Mouse (Mus musculus) granulocyte monocyte progenitor cell, adult 5-6 weeks (primary cell): ENCODE data around the gene Usp9x. TPM values are rescaled to one million over a fixed set of nuclear protein-coding genes. Genes with fewer than 3 reads are reported as not detected.

Experiments used
- ATAC-seq: replicated peaks from 2 replicates; pipeline ENCODE4 v1.8.0; 2016; ENCODE audit warnings: mild to moderate bottlenecking, moderate TSS enrichment, inconsistent platforms; ENCODE audit not compliant: poor library complexity, severe bottlenecking
- total RNA-seq, 2 experiments: library from RNA; stranded (forward) in 1 of 2; stranded (reverse) in 1 of 2; fragments of 200-712, 200-1000 nt in 1 of 2; fragments of >200 nt in 1 of 2; fragmentation: Nextera tagmentation in 1 of 2; gene quantifications; 2 replicates each; pipeline ENCODE4 v1.2.3; 2014 to 2017

Usp9x gene
- total RNA-seq, 2 experiments from 2014 or later: 97.7 to 136 TPM

DNA sequence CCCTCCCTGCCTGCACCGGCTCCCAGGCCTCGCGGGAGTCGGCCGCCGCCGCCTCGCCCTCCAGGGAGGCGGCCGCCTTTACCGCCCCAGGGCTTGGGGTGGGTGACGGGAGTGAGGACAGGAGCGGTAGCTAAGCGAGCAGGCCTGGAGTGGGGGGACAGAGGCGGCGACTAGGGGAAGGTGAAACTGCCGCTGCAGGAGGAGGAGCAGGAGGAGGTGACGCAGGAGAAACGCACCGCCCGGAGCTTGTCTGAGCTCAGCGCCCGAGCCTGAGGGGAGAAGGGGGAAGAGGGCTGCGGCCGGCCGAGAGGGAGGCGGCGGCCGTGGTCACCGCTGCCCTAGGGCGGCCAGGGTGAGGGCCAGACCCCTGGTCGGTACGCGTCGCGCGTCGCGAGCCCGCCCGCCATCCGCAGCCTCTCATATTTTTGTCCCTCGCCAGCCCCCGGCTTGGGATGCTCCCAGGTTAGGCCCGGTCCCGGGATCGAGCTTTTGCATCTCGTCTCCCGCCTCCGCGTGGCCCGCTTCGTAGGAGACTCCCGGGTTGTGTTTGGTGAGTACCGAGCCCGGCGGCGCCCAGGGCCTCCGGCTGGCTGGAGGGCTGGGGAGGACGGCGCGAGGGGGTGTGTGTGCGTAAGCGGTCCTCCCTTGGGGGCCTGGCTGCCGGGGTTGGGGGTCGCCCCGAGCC lies 620 bp downstream of the Usp9x start:
- ATAC-seq: peak; percentile 54

GRCm38 (mm10) chrX:13072461-13072982 lies 1.2 kb downstream of the Usp9x start:
- peak; percentile 36 for ATAC-seq

DNA sequence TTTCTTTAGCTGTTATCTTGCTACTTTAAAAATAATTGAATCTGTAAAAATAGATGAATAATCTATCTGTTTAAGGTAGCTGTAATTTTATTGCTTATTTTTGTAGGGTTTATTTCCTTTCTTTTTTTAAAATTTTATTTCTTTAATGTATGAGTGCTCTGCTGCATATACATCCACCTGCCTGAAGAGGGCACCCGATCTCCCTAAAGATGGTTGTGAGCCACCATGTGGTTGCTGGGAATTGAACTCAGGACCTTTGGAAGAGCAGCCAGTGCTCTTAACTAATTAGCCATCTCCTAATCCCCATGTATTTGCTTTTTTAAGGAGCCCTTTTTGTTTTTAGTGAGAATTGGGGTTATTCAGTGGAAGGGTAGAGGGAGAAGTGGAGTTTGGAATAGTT lies 14.3 kb downstream of the Usp9x start:
- ATAC-seq: no peak

- ATAC-seq: no peak
These were observed 25.7 kb downstream of the Usp9x start for GRCm38 (mm10) chrX:13096985-13097384.

GRCm38 (mm10) chrX:13206514-13206913 lies 135.2 kb downstream of the Usp9x start:
- no peak for ATAC-seq

DNA sequence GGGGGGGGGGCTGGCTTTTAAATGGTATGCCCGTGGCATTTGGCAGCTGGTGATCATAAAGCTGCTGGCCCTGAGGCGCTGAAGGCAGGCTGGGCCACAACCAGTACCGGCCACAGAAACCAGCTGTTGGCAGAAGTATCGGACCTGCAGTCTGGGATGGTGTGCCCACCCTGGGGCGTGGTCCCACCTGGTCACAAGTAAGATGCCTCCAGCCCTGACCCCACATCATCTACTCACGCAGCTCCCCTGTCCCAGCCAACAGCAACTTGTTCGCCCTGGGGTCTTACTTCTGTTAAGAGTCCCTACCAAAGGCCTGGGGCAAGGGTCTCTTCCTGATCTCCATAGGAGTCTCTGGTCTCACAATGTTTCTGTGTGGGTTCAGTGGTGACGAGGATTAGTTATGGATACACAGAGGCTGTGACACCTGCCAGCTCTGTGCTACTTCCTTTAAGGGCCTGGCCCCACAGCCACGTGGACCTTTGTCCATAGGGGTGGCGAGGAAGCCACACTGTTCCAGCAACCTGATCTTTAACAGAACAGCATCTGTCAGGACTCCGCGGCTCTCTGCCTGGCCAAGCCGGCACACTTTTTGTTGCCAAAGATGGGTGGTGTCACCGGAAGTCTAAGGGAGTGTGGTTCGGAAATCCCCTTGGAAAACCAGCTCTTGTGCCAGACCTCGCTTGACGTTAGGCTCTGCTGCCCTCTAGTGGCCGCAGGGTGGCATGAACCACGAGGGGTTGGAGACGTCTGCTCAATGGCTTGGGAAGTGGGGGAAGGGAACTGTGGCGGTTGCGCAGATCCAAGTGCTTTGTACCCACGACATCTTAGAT lies 136.4 kb downstream of the Usp9x start:
- ATAC-seq: peak; percentile 96

- no peak for ATAC-seq
These were observed 137.1 kb downstream of the Usp9x start for GRCm38 (mm10) chrX:13208404-13208803.

DNA sequence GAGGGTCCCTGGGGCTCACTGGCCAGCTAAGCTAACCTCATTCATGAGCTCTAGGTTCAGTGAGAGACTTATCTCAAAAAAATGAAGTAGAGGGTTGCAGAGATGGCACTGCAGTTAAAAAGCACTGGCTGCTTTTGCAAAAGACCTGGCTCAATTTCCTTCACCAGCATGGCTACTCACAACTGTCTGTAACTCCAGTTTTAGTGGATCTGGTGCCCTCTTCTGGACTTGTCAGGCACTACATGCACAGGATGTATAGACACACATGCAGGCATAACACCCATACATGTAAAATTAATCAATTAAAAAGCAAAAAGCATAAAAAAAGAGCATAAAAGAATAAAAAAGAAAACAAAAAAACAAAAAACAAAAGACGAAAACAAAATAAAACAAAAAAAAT lies 143.0 kb downstream of the Usp9x start:
- ATAC-seq: peak; percentile 62

Other genes starting within 250 kb of the Usp9x start
- gene Ddx3x, start 209.5 kb downstream of the Usp9x start, total RNA-seq (2014; fragmentation: Nextera tagmentation): 150 and 178 TPM in 2 replicates
- 451 and 491 TPM in 2 replicates for gene Ddx3x, start 209.5 kb downstream of the Usp9x start, total RNA-seq (2017)